Mouse (Mus musculus): Measurements from ENCODE around the gene Fgfr4.

Gene Fgfr4

GRCm38 (mm10) chr13:55210193-55210970, 57.9 kb downstream of the Fgfr4 start:
- no peak for DNase-seq (ENCODE audit: low read depth)

- DNase-seq (ENCODE audit: low read depth), result no peak
Observed at GRCm38 (mm10) chr13:55210971-55211220, 58.5 kb downstream of the Fgfr4 start.

GRCm38 (mm10) chr13:55211221-55212010, 59.0 kb downstream of the Fgfr4 start:
- no peak for DNase-seq (ENCODE audit: low read depth)

- DNase-seq (ENCODE audit: low read depth), result no peak
Observed at GRCm38 (mm10) chr13:55212011-55212360, 59.5 kb downstream of the Fgfr4 start.

GRCm38 (mm10) chr13:55212361-55213137, 60.1 kb downstream of the Fgfr4 start:
- peak; percentile 78 for DNase-seq (ENCODE audit: low read depth)

- DNase-seq (ENCODE audit: low read depth), result no peak
Observed at GRCm38 (mm10) chr13:55213138-55213806, 60.8 kb downstream of the Fgfr4 start.
